Mouse (Mus musculus): ENCODE data around the gene Gns. TPM values are rescaled to one million over a fixed set of nuclear protein-coding genes. Genes with fewer than 3 reads are reported as not detected.
"Not testable (repeated sequence)": the region's sequence is repeated elsewhere in the genome, so short reads cannot be mapped to it uniquely, and the experiment has no call there.

Gns gene
- 10 to 100 TPM; 64.2 to 74.3 TPM for total RNA-seq (2021)
- long read RNA-seq, experiment 1, transcript Gns-201 (14 exons, 3,855 nt): major isoform, 70 of 89 reads
- long read RNA-seq, experiment 1, partial matches to known transcripts: 5 of 89 reads
- long read RNA-seq, experiment 1, other reads (novel, unspliced or antisense): 10 of 89 reads
- long read RNA-seq, experiment 2, transcript Gns-201 (14 exons, 3,855 nt): major isoform, 93 of 111 reads
- long read RNA-seq, experiment 2, partial matches to known transcripts: 10 of 111 reads
- long read RNA-seq, experiment 2, other reads (novel, unspliced or antisense): 7 of 111 reads

GRCm38 (mm10) chr10:121364801-121365564 is at the start of gene Gns:
Gns (plus strand) TSS chr10:121365090.
- peak; percentile 90 to 92 for DNase-seq
- intact Hi-C loops (cut with DNase I): no loop called here

- intact Hi-C loops (cut with DNase I): no loop called here
- DNase-seq: peak; percentile 6 to 39
Observed at GRCm38 (mm10) chr10:121315321-121316283, 49.3 kb upstream of the Gns start.

GRCm38 (mm10) chr10:121316361-121316760 is 48.5 kb upstream of the Gns start:
- intact Hi-C loops (cut with DNase I): no loop called here
- DNase-seq: no peak

GRCm38 (mm10) chr10:121318397-121318950 is 46.4 kb upstream of the Gns start:
- intact Hi-C loops (cut with DNase I): no loop called here
- no peak for DNase-seq

GRCm38 (mm10) chr10:121323493-121323892 is 41.4 kb upstream of the Gns start:
- intact Hi-C loops (cut with DNase I): no loop called here
- DNase-seq: no peak

- intact Hi-C loops (cut with DNase I): no loop called here
- no peak for DNase-seq
Observed at GRCm38 (mm10) chr10:121326167-121326566, 38.7 kb upstream of the Gns start.

- intact Hi-C loops (cut with DNase I): no loop called here
- DNase-seq: no peak
Observed at GRCm38 (mm10) chr10:121329586-121329985, 35.3 kb upstream of the Gns start.

- peak; percentile 74 to 85 for DNase-seq
- intact Hi-C loops (cut with DNase I): loop anchor here (5.0 kb wide), 1 partner anchor 39 kb away; no protein-coding TSS in a partner anchor
Observed at GRCm38 (mm10) chr10:121330940-121331339, 34.0 kb upstream of the Gns start.

GRCm38 (mm10) chr10:121334576-121334975 is 30.3 kb upstream of the Gns start:
- intact Hi-C loops (cut with DNase I): loop anchor here (5.0 kb wide), 1 partner anchor 42 kb away; no protein-coding TSS in a partner anchor

GRCm38 (mm10) chr10:121336536-121336935 is 28.4 kb upstream of the Gns start:
- not testable (repeated sequence) for DNase-seq

More at GRCm38 (mm10) chr10:121334576-121334975, 30.3 kb upstream of the Gns start:
- peak; percentile 56 to 75 for DNase-seq

GRCm38 (mm10) chr10:121340754-121341593 is 23.9 kb upstream of the Gns start:
- intact Hi-C loops (cut with DNase I): no loop called here
- no peak for DNase-seq

More at GRCm38 (mm10) chr10:121336536-121336935, 28.4 kb upstream of the Gns start:
- intact Hi-C loops (cut with DNase I): not testable (repeated sequence)

GRCm38 (mm10) chr10:121342260-121342659 is 22.6 kb upstream of the Gns start:
- intact Hi-C loops (cut with DNase I): no loop called here
- DNase-seq: no peak

GRCm38 (mm10) chr10:121343867-121344266 is 21.0 kb upstream of the Gns start:
- intact Hi-C loops (cut with DNase I): no loop called here
- DNase-seq: no peak

- intact Hi-C loops (cut with DNase I): no loop called here
- DNase-seq: no peak
Observed at GRCm38 (mm10) chr10:121349244-121349643, 15.6 kb upstream of the Gns start.

GRCm38 (mm10) chr10:121350357-121351065 is 14.4 kb upstream of the Gns start:
- peak in 1 of 2 experiments; percentile 22 for DNase-seq
- intact Hi-C loops (cut with DNase I): no loop called here

GRCm38 (mm10) chr10:121351066-121351581 is 13.8 kb upstream of the Gns start, which contains the start of gene Tbc1d30:
Tbc1d30 (minus strand) TSS chr10:121351278.
- peak; percentile 73 to 77 for DNase-seq
- intact Hi-C loops (cut with DNase I): no loop called here

- intact Hi-C loops (cut with DNase I): no loop called here
Observed at GRCm38 (mm10) chr10:121351692-121352290, 13.1 kb upstream of the Gns start.

GRCm38 (mm10) chr10:121360358-121360757 is 4.5 kb upstream of the Gns start:
- DNase-seq: no peak
- intact Hi-C loops (cut with DNase I): no loop called here

More at GRCm38 (mm10) chr10:121351692-121352290, 13.1 kb upstream of the Gns start:
- DNase-seq: no peak
